Comparison of ENCODE assay signal across 25 mouse cellular contexts in genomic region chr6:61242556-61242955, GRCm38 (mm10).
"Had no signal": no experiment of that assay in that cellular context is flagged by ENCODE, and none has a peak within 500 bp of the region (broad histone marks: within the 10 kb centered on the region; RNA-seq: fewer than 3 reads in every experiment).

No protein-coding gene starts in this region.

- H3K36me3 ChIP-seq: heart, embryonic 13.5 days; heart, embryonic 15.5 days; hindbrain, embryonic 13.5 days; hindbrain, embryonic 15.5 days; kidney, embryonic 15.5 days; limb, embryonic 13.5 days; limb, embryonic 15.5 days; liver, embryonic 13.5 days; liver, embryonic 15.5 days had no signal

- H3K27me3 ChIP-seq: heart, embryonic 13.5 days; heart, embryonic 15.5 days; hindbrain, embryonic 13.5 days; hindbrain, embryonic 15.5 days; kidney, embryonic 15.5 days; limb, embryonic 13.5 days; limb, embryonic 15.5 days; liver, embryonic 13.5 days; liver, embryonic 15.5 days had no signal

- H3K4me3 ChIP-seq: heart, embryonic 13.5 days; heart, embryonic 15.5 days; hindbrain, embryonic 13.5 days; hindbrain, embryonic 15.5 days; kidney, embryonic 15.5 days; layer of hippocampus, adult 2 months; limb, embryonic 13.5 days; limb, embryonic 15.5 days; liver, embryonic 13.5 days; liver, embryonic 15.5 days had no signal

- DNase-seq: gastrocnemius, postnatal 14 days; gastrocnemius, postnatal 36 days; heart, adult 18-20 months; heart, postnatal 14 days; heart, postnatal 36 days; kidney, adult 11 months; kidney, adult 2 months; kidney, adult 9 months; kidney, postnatal 14 days; kidney, postnatal 36 days; layer of hippocampus, adult 9-11 months; layer of hippocampus, postnatal 36 days; left cerebral cortex, postnatal 4 days; liver, embryonic 13.5 days had no signal

- H3K4me1 ChIP-seq: heart, embryonic 13.5 days; heart, embryonic 15.5 days; hindbrain, embryonic 15.5 days; kidney, embryonic 15.5 days; limb, embryonic 15.5 days; liver, embryonic 13.5 days; liver, embryonic 15.5 days had no signal

- H3K27ac ChIP-seq: heart, embryonic 13.5 days; heart, embryonic 15.5 days; hindbrain, embryonic 13.5 days; hindbrain, embryonic 15.5 days; hindbrain, postnatal 0 days; kidney, embryonic 15.5 days; kidney, postnatal 0 days; layer of hippocampus, adult 2 months; limb, embryonic 13.5 days; limb, embryonic 15.5 days; liver, embryonic 13.5 days; liver, embryonic 15.5 days had no signal
